Mouse (Mus musculus) spleen, adult 18-20 months (tissue): ENCODE measurements around the gene Cfap54.

Experiments
- DNase-seq, 2 experiments: peaks; one replicate each; pipeline ENCODE4 v3.0.0; 2022; ENCODE audit warnings: mixed read lengths in 2 of 2

The Cfap54 gene

GRCm38 (mm10) chr10:92934506-92934905, 146.9 kb downstream of the Cfap54 start:
- DNase-seq, result no peak

- no peak for DNase-seq
Observed at GRCm38 (mm10) chr10:92933616-92934015, 147.8 kb downstream of the Cfap54 start.

- DNase-seq, result no peak
Observed at GRCm38 (mm10) chr10:92932464-92932863, 149.0 kb downstream of the Cfap54 start.

- no peak for DNase-seq
Observed at GRCm38 (mm10) chr10:92930036-92930435, 151.4 kb downstream of the Cfap54 start.

GRCm38 (mm10) chr10:92928256-92928655, 153.2 kb downstream of the Cfap54 start:
- no peak for DNase-seq

- no peak for DNase-seq
Observed at GRCm38 (mm10) chr10:92918551-92918950, 162.9 kb downstream of the Cfap54 start.

GRCm38 (mm10) chr10:92907246-92907645, 174.2 kb downstream of the Cfap54 start:
- DNase-seq, result no peak

GRCm38 (mm10) chr10:92888466-92888865, 193.0 kb downstream of the Cfap54 start:
- no peak for DNase-seq

GRCm38 (mm10) chr10:92878000-92878399, 203.4 kb downstream of the Cfap54 start:
- no peak for DNase-seq

- DNase-seq, result no peak
Observed at GRCm38 (mm10) chr10:92840980-92841379, 240.4 kb downstream of the Cfap54 start.

GRCm38 (mm10) chr10:92837572-92837971, 243.8 kb downstream of the Cfap54 start:
- no peak for DNase-seq

GRCm38 (mm10) chr10:92837045-92837444, 244.4 kb downstream of the Cfap54 start:
- DNase-seq, result no peak

- DNase-seq, result no peak
Observed at GRCm38 (mm10) chr10:92821499-92821898, 259.9 kb downstream of the Cfap54 start.

- DNase-seq, result no peak
Observed at GRCm38 (mm10) chr10:92818190-92818589, 263.2 kb downstream of the Cfap54 start.

- no peak for DNase-seq
Observed at GRCm38 (mm10) chr10:92816903-92817302, 264.5 kb downstream of the Cfap54 start.

GRCm38 (mm10) chr10:92810894-92811293, 270.5 kb downstream of the Cfap54 start:
- DNase-seq, result no peak

- DNase-seq, result no peak
Observed at GRCm38 (mm10) chr10:92791908-92792307, 289.5 kb downstream of the Cfap54 start.

- no peak for DNase-seq
Observed at GRCm38 (mm10) chr10:92791531-92791900, 289.9 kb downstream of the Cfap54 start.

- DNase-seq, result no peak
Observed at GRCm38 (mm10) chr10:92790893-92791530, 290.4 kb downstream of the Cfap54 start.

- DNase-seq, result no peak
Observed at GRCm38 (mm10) chr10:92790247-92790646, 291.2 kb downstream of the Cfap54 start.

GRCm38 (mm10) chr10:92788410-92789096, 292.9 kb downstream of the Cfap54 start:
- DNase-seq, result no peak

- no peak for DNase-seq
Observed at GRCm38 (mm10) chr10:92782691-92783090, 298.7 kb downstream of the Cfap54 start.

GRCm38 (mm10) chr10:92754359-92754758, 327.1 kb downstream of the Cfap54 start:
- DNase-seq, result no peak

GRCm38 (mm10) chr10:92730339-92730738, 351.1 kb downstream of the Cfap54 start:
- DNase-seq, result no peak

GRCm38 (mm10) chr10:92728723-92729122, 352.7 kb downstream of the Cfap54 start:
- no peak for DNase-seq
